Mouse (Mus musculus): Measurements from ENCODE around the gene Lpin3.

DNA sequence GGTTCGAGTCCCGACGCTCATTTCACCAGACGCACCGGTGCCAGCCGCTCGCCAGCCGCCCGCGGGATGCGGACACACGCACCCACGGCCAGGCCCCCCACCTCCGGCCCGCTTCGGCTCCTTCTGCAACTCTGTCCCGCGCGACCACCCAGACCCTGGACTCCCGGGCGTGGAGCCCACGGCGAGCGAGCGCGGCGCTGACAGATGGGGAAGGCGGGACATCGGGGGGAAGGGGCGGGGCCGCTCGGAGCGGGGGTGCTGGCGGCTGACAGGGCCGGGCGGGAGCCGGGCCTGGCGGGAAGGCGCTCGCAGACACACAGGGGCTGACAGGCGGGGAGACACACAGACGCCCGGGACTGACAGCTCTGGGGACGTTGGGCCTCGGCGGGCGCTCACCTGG is 8.1 kb upstream of the Lpin3 start:
- TF ChIP-seq CTCF (IDR thresholded peaks at IDR 0.05; ENCODE audit: low read depth, low read length) (no peak), GATA1 (IDR thresholded peaks at IDR 0.05; ENCODE audit: borderline replicate concordance, low read length) (no peak)
